Mouse (Mus musculus): ENCODE measurements around the gene Krtap13. TPM values are rescaled to one million over a fixed set of nuclear protein-coding genes. Genes with fewer than 3 reads are reported as not detected.
"Not testable (repeated sequence)": the region's sequence is repeated elsewhere in the genome, so short reads cannot be mapped to it uniquely, and the experiment has no call there.

Gene Krtap13
- not detected for total RNA-seq (2021)

DNA sequence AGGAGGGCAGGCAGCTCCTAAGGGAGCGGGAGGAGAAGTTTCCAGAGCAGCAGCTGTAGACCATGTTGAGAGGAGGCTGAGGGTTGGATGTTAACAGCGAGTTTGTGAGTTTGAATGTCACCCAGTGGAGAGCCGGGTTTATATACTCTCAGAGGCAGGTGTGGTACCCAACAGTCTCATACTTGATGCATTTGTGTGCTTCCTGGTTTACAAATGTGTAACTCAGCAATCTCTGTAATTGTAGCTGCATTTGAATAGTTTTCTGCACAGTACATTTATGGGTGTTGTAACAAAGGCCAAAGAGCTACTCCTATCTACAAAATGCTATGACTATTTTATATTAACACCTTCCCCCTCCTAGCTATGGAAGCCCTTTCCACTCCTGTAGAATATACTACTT is at the start of gene Krtap13:
Gene Krtap13 (minus strand): TSS at position 101 of the 400 bp plus-strand sequence.
- DNase-seq; intact Hi-C loops (cut with DNase I): not testable (repeated sequence)

DNA sequence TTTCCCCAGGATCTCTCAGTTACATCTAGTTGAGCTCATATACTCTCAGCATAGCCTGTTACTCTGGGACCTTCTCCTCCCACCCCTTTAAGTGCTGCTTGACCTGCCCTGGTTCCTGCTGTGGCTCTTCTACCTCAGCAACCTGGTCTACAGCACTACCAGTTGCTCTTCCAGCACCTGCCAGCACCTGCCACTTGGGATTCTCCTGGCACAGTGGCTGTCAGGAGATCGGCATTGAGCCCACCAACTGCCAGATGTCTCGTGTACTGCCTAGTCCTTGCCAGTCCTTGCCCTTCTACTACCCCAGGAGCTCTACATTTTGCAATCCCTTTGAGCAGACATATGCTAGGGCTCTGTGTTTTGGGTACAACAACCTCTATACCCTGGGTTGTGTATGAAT is 35.4 kb upstream of the Krtap13 start:
- intact Hi-C loops (cut with DNase I), result no loop called here
- no peak for DNase-seq

DNA sequence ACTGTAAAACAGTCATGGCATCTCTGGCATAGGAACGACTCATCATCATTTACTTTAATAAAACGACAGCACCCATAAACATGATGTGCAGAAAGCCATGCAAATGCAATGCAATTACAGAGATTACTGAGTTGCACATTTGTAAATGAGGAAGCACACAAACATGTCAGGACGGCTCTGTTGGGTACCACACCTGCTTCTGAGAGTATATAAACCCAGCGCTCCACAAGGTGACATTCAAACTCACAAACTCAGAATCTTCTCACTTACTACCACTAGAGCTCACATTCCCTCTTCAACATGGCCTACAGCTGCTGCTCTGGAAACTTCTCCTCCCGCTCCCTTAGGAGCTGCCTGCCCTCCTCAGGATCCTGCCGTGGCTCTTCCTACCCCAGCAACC is 26.2 kb upstream of the Krtap13 start, which contains the start of gene Gm5965:
Gene Gm5965 (plus strand): TSS at position 301 of the 400 bp plus-strand sequence.
- intact Hi-C loops (cut with DNase I), result no loop called here
- no peak for DNase-seq

DNA sequence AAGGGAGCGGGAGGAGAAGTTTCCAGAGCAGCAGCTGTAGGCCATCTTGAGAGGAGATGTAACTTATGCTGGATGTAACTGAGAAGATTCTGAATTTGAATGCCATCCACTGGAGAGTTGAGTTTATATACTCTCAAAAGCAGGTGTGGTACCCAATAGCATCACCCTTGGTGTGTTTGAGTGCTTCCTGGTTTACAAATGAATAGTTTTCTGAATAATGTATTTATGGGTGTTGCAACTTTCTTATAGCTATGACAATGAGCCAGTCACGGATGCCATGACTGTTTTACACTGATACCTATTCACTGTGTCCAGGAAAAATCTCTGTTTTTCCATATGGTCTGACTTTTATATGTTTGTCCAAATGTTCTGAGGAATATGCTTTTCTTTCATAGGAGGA is 22.7 kb upstream of the Krtap13 start, which contains the start of gene 2310057N15Rik:
Gene 2310057N15Rik (minus strand): TSS at position 101 of the 400 bp plus-strand sequence.
- intact Hi-C loops (cut with DNase I), result no loop called here
- DNase-seq, result no peak

DNA sequence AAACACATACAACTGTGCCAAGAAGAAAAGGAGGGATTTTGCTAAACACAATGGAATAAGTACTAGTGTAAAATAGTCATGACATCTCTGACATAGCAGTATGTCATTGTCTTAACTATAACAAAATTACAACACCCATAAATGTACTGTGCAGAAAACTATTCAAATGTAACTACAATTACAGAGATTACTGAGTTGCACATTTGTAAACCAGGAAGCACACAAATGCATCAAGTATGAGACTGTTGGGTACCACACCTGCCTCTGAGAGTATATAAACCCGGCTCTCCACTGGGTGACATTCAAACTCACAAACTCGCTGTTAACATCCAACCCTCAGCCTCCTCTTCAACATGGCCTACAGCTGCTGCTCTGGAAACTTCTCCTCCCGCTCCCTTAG is 7.1 kb upstream of the Krtap13 start, which contains the start of gene 2310034C09Rik:
Gene 2310034C09Rik (plus strand): TSS at position 301 of the 400 bp plus-strand sequence.
- DNase-seq; intact Hi-C loops (cut with DNase I): not testable (repeated sequence)

DNA sequence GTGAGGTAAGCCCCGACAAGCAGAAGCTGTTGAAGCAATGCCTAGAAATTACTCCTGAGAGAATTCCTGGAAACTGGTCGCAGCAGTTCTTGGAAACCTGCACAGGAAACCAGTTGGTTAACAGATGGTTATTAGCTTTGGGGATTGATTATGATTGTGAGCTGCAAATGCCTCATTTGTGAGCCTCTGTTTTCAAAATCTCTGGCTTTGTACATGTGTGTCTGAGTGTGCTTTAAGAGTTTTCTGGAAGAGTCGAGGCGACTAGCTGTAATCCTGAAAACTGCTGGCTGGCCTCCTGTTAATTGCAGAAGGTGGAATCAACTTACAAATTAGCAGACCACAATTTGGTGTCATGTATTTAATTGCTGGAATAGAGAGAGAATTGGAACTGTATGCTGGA is 3.5 kb downstream of the Krtap13 start:
- DNase-seq, result no peak
- intact Hi-C loops (cut with DNase I), result no loop called here

DNA sequence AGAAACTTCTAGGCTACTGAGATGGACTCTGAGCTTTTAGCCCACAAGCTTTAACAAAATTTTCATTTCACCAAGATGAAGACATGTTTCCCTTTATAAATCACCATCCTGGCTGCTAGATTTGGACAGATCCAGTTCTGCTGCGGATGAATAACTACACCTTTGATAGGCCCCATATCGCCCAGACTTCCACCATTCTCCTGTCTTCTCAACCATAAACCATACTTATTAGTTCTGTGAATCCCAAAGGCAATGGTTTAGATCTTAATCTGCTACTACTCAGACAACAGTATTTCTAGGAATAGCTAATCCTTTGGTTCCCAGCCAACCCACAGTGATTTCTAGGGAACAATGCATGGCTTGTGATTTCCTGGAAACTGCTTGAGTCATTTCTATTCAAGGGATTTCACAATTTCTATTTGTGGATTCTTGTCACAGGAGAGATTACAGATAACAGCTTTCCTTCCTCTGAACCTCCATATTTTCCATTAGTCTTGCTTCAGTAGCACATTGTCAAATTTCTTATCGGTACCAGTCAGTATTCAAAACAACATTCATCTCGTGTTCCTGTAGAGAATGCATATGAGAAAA is 6.6 kb downstream of the Krtap13 start:
- DNase-seq, result no peak

DNA sequence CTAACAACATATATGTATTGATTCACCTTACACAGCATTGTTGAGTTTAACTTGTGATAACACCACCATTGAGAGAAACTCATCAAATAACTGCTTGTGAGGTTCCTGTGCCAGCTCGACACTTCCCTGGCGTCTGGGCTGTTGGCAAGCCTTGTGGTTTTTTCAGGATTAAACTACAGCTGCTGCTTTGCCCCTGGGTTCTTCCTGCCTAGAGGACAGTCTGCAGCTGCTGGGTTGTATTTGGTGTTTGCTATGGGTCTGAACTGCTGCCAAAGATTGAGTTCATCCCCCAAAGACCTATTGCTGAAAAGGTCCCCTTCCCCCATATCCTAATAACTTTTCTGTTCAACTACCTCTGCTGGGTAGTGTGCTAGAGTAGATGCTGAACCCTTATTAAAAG is 16.0 kb downstream of the Krtap13 start:
- intact Hi-C loops (cut with DNase I), result no loop called here
- DNase-seq, result no peak

More for the DNA sequence above, 6.6 kb downstream of the Krtap13 start:
- intact Hi-C loops (cut with DNase I), result no loop called here

DNA sequence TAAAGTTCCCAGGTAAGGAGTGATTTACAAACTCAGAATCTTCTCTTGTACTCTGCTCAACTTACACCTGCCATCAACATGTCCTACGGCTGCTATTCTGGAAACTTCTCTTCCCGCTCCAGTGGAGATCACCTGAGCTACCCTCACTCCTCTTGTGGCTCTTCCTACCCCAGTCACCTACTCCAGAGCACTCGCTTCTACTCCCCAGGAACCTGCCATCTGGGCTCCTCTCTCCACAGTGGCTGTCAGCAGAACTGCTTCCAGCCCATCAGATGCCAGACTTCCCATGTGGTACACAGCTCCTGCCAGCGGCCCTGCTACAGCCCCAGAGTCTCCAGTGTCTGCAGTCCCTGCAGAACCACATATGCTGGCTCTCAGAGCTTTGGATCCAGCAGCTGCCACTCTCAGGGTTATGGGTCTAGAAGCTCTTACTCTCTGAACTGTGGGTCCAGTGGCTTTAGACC is 22.6 kb downstream of the Krtap13 start, which contains the start of gene Krtap13-1:
Gene Krtap13-1 (plus strand): TSS at position 51 of the 464 bp plus-strand sequence.
- intact Hi-C loops (cut with DNase I), result no loop called here
- no peak for DNase-seq

DNA sequence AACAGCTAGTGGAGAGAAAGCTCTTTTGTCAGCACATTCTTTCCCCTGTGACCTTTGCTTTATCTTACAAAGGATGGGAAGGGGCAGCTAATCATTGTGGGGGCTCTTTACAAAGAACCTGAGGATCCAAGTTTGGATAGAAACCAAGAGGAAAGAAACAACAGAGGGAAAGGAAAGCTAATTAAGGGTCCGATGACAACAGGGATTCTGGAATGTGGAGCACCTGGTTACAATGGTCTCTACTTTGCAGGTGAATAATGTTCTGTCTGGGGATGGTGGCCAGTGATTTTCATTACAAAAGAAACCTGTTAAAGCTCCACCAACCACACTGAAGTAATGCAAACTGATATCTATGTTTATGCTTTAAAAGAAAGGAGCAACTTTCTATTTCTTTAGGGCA is 31.4 kb downstream of the Krtap13 start:
- intact Hi-C loops (cut with DNase I), result no loop called here
- no peak for DNase-seq

DNA sequence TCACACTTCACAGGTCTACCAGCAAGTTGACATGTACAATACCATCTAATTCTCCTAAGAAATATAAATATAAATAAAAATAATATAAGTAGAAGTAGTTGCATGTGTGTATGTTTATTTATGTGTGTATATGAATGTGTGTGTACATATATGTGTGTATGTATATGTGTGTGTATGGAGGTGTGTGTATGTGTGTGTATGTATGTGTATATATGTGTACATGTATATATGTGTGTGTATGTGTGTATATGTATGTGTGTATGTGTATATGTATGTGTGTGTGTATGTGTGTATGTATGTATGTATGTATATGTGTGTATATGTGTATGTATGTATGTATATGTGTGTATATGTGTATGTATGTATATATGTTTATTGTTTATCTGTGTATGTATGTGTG is 34.9 kb downstream of the Krtap13 start:
- DNase-seq, result no peak
- intact Hi-C loops (cut with DNase I), result no loop called here

DNA sequence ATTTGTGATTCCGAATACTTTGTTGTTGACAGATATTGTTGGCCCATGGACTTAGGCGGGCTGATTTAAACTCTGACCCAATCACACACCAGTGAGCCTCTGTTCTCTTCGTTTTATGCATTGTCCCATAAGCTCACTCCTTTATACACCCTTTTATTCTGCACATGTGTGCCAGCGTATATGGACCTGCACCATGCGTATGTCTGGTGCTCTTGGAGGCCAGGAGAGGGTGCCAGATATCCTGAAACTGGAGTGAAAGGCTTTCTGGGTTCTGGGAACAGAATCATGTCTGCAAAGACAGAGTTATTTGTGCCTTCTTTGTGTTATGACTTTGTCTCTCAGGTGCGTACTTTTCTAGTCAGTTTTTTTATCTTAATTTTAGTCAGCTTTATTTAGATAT is 40.2 kb downstream of the Krtap13 start:
- intact Hi-C loops (cut with DNase I), result no loop called here
- DNase-seq, result no peak

DNA sequence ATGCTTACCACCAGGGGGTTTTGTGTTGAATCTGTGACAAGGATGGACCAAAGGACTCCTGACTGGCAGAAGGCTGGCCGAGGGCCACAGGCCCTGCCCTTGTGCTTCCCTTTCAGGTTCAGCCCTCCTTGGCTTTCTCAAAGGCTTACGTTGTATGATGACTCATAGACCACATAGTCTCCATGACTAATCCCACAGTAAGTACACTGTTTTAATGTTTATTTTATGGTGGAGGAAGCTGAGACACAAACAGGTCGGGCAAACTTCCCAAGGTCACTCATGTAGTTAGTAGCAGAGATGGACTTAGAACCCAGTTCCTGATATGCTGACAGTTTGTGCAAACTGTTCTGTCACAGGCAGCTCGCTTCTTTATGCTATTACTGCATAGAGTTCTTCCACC is 40.7 kb downstream of the Krtap13 start:
- intact Hi-C loops (cut with DNase I), result no loop called here
- DNase-seq, result no peak

DNA sequence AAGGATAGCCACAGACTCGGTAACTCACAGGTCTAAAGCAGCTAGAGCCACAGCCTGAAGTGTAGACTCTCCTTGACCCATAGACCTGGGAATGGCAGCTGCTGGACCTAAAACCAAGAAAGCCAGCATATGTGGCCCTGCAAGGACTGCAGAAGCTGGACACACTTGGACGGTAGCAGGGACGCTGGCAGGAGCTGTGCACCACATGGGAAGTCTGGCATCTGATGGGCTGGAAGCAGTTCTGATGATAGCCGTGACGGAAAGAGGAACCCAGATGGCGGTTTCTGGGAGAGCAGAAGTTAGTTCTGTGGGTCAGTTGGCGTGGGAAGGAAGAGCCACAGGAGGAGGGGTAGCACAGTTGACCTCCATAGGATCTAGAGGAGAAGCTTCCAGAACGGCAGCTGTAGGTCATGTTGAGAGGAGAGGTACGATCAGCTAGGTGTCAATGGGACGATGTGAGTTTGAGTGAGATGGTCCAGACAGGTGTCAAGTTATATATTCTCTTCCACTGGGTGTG is 43.9 kb downstream of the Krtap13 start, which contains the start of gene 2310061N02Rik:
Gene 2310061N02Rik (minus strand): TSS at position 467 of the 517 bp plus-strand sequence.
- DNase-seq, result no peak
- intact Hi-C loops (cut with DNase I), result no loop called here

DNA sequence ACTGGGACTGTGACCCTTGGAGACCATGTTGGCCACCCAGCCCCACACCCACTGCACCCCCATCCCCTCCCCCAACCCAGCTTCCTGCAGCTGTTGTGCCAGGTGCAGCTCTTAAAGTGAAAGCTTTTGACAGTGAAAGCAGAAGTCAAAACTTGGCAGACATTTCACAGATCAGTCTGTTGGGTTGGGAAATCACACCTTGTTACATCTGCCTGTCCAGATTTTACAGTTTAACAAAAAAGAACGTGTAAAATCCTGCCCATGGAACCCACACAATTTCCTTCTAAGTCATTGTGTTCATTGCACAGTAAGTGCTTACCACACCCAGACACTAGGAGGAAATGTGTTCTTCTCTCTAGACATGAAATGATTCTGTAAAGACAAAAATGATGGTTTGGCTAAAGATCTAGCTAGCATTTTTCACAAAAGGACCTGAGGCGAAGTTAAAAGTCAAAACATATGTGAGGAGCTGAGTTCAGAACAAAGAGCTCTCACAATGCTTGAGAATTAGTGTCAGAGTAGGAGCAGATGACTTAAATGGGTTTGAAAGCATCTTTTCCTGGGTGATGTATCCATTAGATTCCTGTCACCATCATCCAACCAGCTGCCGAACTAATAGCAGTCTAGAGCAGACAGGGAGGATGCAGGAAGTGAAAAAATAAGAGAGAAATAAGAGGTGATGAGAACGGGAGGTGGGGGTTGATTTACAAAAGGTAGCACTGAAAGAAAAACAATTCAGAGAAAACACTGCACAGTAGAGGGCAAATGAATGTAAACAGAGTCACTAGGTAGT is 50.2 kb downstream of the Krtap13 start:
- intact Hi-C loops (cut with DNase I), result no loop called here
- DNase-seq, result no peak

Other genes starting within 250 kb of the Krtap13 start
- gene Cldn17, start 244.7 kb downstream of the Krtap13 start, total RNA-seq (2021), result not detected
- gene Cldn8, start 188.5 kb downstream of the Krtap13 start, total RNA-seq (2021), result not detected
- not detected for gene Krtap24-1, start 139.4 kb downstream of the Krtap13 start, total RNA-seq (2021)
- gene 2310079G19Rik, start 124.0 kb downstream of the Krtap13 start, total RNA-seq (2021), result not detected
- not detected for gene Krtap26-1, start 103.8 kb downstream of the Krtap13 start, total RNA-seq (2021)
- not detected for gene Krtap27-1, start 80.0 kb downstream of the Krtap13 start, total RNA-seq (2021)
- not detected for gene 2310061N02Rik, start 43.7 kb downstream of the Krtap13 start, total RNA-seq (2021)
- gene Krtap13-1, start 22.8 kb downstream of the Krtap13 start, total RNA-seq (2021), result not detected
- gene 2310034C09Rik, start 7.2 kb upstream of the Krtap13 start, total RNA-seq (2021), result not detected
- not detected for gene 2310057N15Rik, start 22.6 kb upstream of the Krtap13 start, total RNA-seq (2021)
- not detected for gene Gm5965, start 26.3 kb upstream of the Krtap13 start, total RNA-seq (2021)
- gene Gm20741, start 60.6 kb upstream of the Krtap13 start, total RNA-seq (2021), result not detected
- gene Krtap15, start 68.6 kb upstream of the Krtap13 start, total RNA-seq (2021), result not detected
- gene Krtap14, start 74.5 kb upstream of the Krtap13 start, total RNA-seq (2021), result not detected
- gene Krtap19-1, start 117.8 kb upstream of the Krtap13 start, total RNA-seq (2021), result not detected
- gene Krtap19-2, start 122.6 kb upstream of the Krtap13 start, total RNA-seq (2021), result not detected
- gene Krtap19-3, start 126.4 kb upstream of the Krtap13 start, total RNA-seq (2021), result not detected
- gene Krtap19-4, start 133.5 kb upstream of the Krtap13 start, total RNA-seq (2021), result not detected
- gene Krtap19-5, start 144.8 kb upstream of the Krtap13 start, total RNA-seq (2021), result not detected
- gene Krtap19-9b, start 180.6 kb upstream of the Krtap13 start, total RNA-seq (2021), result not detected
- not detected for gene Krtap16-3, start 211.2 kb upstream of the Krtap13 start, total RNA-seq (2021)